In genomic region chr1:88777009-88777408, GRCm38 (mm10) we compare ENCODE assay signal across 16 mouse cellular contexts.
DNase-seq lines count a peak whose midpoint lies in the region; ATAC-seq and TF ChIP-seq lines count a peak whose summit lies in the region.
"Had no signal": no experiment of that assay in that cellular context is flagged by ENCODE, and none has a peak within 500 bp of the region (broad histone marks: within the 10 kb centered on the region; RNA-seq: fewer than 3 reads in every experiment).

No protein-coding gene starts in this region.

- H3K27ac ChIP-seq in kidney, adult 2 months (ENCODE audit: insufficient read depth, low read depth, low read length), result no peak overlapping the region
- no peak overlapping the region for H3K27ac ChIP-seq in kidney, embryonic 15.5 days
- H3K27ac ChIP-seq in lung, postnatal 0 days (ENCODE audit: low read length), result no peak overlapping the region
- H3K27ac ChIP-seq in small intestine, adult 2 months (ENCODE audit: insufficient read depth, low read depth, low read length), result no peak overlapping the region
- H3K27ac ChIP-seq: embryonic facial prominence, embryonic 12.5 days; midbrain, embryonic 10.5 days; stomach, embryonic 15.5 days had no signal

- no peak for TF ChIP-seq POLR2A in kidney, adult 2 months (IDR thresholded peaks at IDR 0.05; ENCODE audit: low read depth, low read length)
- no peak for TF ChIP-seq POLR2A in small intestine, adult 2 months (IDR thresholded peaks at IDR 0.05; ENCODE audit: low read depth, low read length)

- H3K4me2 ChIP-seq in kidney, embryonic 15.5 days, result no peak overlapping the region
- no peak overlapping the region for H3K4me2 ChIP-seq in lung, postnatal 0 days (replicated peaks; ENCODE audit: low read depth, low read length)
- H3K4me2 ChIP-seq: embryonic facial prominence, embryonic 12.5 days; heart, embryonic 12.5 days; stomach, embryonic 15.5 days had no signal

- no peak overlapping the region for H3K9ac ChIP-seq in kidney, embryonic 15.5 days
- H3K9ac ChIP-seq in lung, postnatal 0 days (replicated peaks; ENCODE audit: low read depth), result no peak overlapping the region
- H3K9ac ChIP-seq: embryonic facial prominence, embryonic 12.5 days; heart, embryonic 12.5 days; stomach, embryonic 15.5 days had no signal

- no peaks in the 10 kb centered on the region for H3K36me3 ChIP-seq in kidney, adult 2 months (ENCODE audit: control insufficient read depth, insufficient read depth, low read length)
- H3K36me3 ChIP-seq in kidney, embryonic 15.5 days, result no peaks in the 10 kb centered on the region
- H3K36me3 ChIP-seq in lung, postnatal 0 days (ENCODE audit: insufficient read depth, low read length), result no peaks in the 10 kb centered on the region
- H3K36me3 ChIP-seq in small intestine, adult 2 months (ENCODE audit: control insufficient read depth, insufficient read depth, low read length), result no peaks in the 10 kb centered on the region
- H3K36me3 ChIP-seq: embryonic facial prominence, embryonic 12.5 days; heart, embryonic 12.5 days; midbrain, embryonic 10.5 days; stomach, embryonic 15.5 days had no signal

- H3K9me3 ChIP-seq in kidney, embryonic 15.5 days (replicated peaks), result no peaks in the 10 kb centered on the region
- H3K9me3 ChIP-seq in lung, postnatal 0 days (ENCODE audit: low read length), result no peaks in the 10 kb centered on the region
- H3K9me3 ChIP-seq: stomach, embryonic 15.5 days had no signal

- TF ChIP-seq EP300 in lung, postnatal 0 days (IDR thresholded peaks at IDR 0.05), result no peak

- H3K27me3 ChIP-seq in kidney, adult 2 months (replicated peaks; ENCODE audit: control insufficient read depth, insufficient read depth, low read length), result no peaks in the 10 kb centered on the region
- H3K27me3 ChIP-seq in kidney, embryonic 15.5 days, result no peaks in the 10 kb centered on the region
- H3K27me3 ChIP-seq in lung, postnatal 0 days (replicated peaks; ENCODE audit: insufficient read depth, low read length), result no peaks in the 10 kb centered on the region
- H3K27me3 ChIP-seq in small intestine, adult 2 months (ENCODE audit: control insufficient read depth, insufficient read depth, low read length), result no peaks in the 10 kb centered on the region
- H3K27me3 ChIP-seq: embryonic facial prominence, embryonic 12.5 days; heart, embryonic 12.5 days; stomach, embryonic 15.5 days had no signal

- H3K4me1 ChIP-seq in kidney, adult 2 months (ENCODE audit: control insufficient read depth, insufficient read depth, low read length), result no peaks in the 10 kb centered on the region
- no peaks in the 10 kb centered on the region for H3K4me1 ChIP-seq in kidney, embryonic 15.5 days
- no peaks in the 10 kb centered on the region for H3K4me1 ChIP-seq in lung, postnatal 0 days (ENCODE audit: insufficient read depth, low read depth, low read length)
- H3K4me1 ChIP-seq in small intestine, adult 2 months (ENCODE audit: control insufficient read depth, insufficient read depth, insufficient read length, low read length), result no peaks in the 10 kb centered on the region
- H3K4me1 ChIP-seq: embryonic facial prominence, embryonic 12.5 days; heart, embryonic 12.5 days; stomach, embryonic 15.5 days had no signal

- H3K4me3 ChIP-seq in kidney, adult 2 months (ENCODE audit: insufficient read depth, low read depth, low read length), result no peak overlapping the region
- H3K4me3 ChIP-seq in kidney, embryonic 15.5 days (replicated peaks), result no peak overlapping the region
- no peak overlapping the region for H3K4me3 ChIP-seq in lung, postnatal 0 days (ENCODE audit: low read depth, low read length)
- no peak overlapping the region for H3K4me3 ChIP-seq in small intestine, adult 2 months (ENCODE audit: low read depth, low read length)
- H3K4me3 ChIP-seq: embryonic facial prominence, embryonic 12.5 days; heart, embryonic 12.5 days; midbrain, embryonic 10.5 days; stomach, embryonic 15.5 days had no signal

- DNase-seq in kidney, adult 2 months, result no peak
- no peak for DNase-seq in lung, postnatal 0 days (ENCODE audit: low spot score)
- DNase-seq in lung, adult 18-20 months, result no peak
- peak; percentile 34 for DNase-seq in ZHBTc4 (ENCODE audit: low read depth, low spot score)
- DNase-seq: cerebellum, adult 11-12 months; gastrocnemius, postnatal 14 days; heart, postnatal 4 days; kidney, adult 18-20 months; spleen, adult 18-20 months had no signal

- peak; percentile 50 for TF ChIP-seq CTCF in kidney, adult 2 months (conservative IDR thresholded peaks at IDR 0.05; ENCODE audit: insufficient read depth, insufficient read length, low read depth, low read length)
- TF ChIP-seq CTCF in lung, postnatal 0 days (IDR thresholded peaks at IDR 0.05), result peak; percentile 51
- TF ChIP-seq CTCF in small intestine, adult 2 months (IDR thresholded peaks at IDR 0.05; ENCODE audit: extremely low read depth, insufficient read length, insufficient replicate concordance, low read depth, low read length), result peak; percentile 43; the same call in 1 of the 2 replicates

- no peak for ATAC-seq in kidney, embryonic 15.5 days (replicated peaks; ENCODE audit: low FRiP score)
- ATAC-seq in lung, postnatal 0 days, result no peak
- no peak for ATAC-seq in megakaryocyte progenitor cell, adult 5-6 weeks (replicated peaks; ENCODE audit: poor library complexity)

- 94% methylated on average over 5 of the region's 5 CpGs for WGBS in kidney, adult 2 months
- 92% methylated on average over 5 of the region's 5 CpGs for WGBS in kidney, embryonic 15.5 days
- WGBS in lung, postnatal 0 days, result 89% methylated on average over 5 of the region's 5 CpGs
- 98% methylated on average over 5 of the region's 5 CpGs for WGBS in small intestine, adult 2 months
